Mouse (Mus musculus): ENCODE results near the gene Pabpc6. TPM values are rescaled to one million over a fixed set of nuclear protein-coding genes. Genes with fewer than 3 reads are reported as not detected.

The Pabpc6 gene
- not detected for polyA plus RNA-seq (2014; fragmentation: Illumina TruSeq; extraction: RNeasy Lipid Tissue Mini Kit (QIAGEN cat#74804); ENCODE audit: low replicate concordance)

DNA sequence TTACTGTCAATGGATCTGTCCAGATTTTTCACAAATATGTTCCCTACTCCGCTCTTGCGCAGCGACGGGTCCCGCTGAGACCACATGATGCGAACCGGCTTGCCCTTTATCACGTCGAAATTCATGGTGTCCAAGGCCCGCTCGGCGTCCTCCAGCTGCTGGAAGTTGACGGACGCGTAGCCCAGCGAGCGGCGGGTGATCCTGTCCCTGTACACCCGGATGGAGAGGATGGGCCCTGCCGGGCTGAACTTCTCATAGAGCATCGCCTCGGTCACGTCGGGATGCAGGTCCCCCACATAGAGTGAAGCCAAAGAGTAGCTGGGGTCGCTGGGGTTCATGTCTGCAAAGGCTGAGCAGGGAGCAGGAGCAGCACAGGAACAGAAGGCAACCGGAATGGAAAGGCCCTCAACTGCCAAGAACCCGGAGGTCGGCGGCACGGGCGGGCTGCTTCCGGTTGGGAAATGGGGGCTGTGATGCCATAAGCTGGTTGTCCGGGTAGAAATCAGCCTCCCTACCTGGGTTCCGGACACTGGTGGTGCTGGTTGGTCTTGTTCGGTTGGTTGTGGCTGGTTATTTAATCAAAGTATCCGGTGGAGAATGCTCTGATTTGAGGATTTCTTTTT lies at the start of gene Pabpc6:
TSS of gene Pabpc6 (minus strand) at position 435 of the 623 bp plus-strand sequence.

Other genes starting within 250 kb of the Pabpc6 start
- not detected for gene Gm17728, start 247.7 kb downstream of the Pabpc6 start, polyA plus RNA-seq (2014; fragmentation: Illumina TruSeq; extraction: RNeasy Lipid Tissue Mini Kit (QIAGEN cat#74804); ENCODE audit: low replicate concordance)